Mouse (Mus musculus) embryo, embryonic 11 days (tissue): ENCODE measurements around the gene Sgta.
"Not testable (repeated sequence)": the region's sequence is repeated elsewhere in the genome, so short reads cannot be mapped to it uniquely, and the experiment has no call there.

ENCODE experiments used
- DNase-seq: peaks from one replicate; pipeline ENCODE4 v3.0.0-alpha.2; 2015

Gene Sgta

GRCm38 (mm10) chr10:81057406-81058130, 2.4 kb downstream of the Sgta start:
- no peak for DNase-seq

- not testable (repeated sequence) for DNase-seq
These were observed 4.1 kb downstream of the Sgta start for GRCm38 (mm10) chr10:81055802-81056340.

- DNase-seq = no peak
These were observed 4.8 kb downstream of the Sgta start for GRCm38 (mm10) chr10:81055169-81055568.

GRCm38 (mm10) chr10:81052577-81052976, 7.4 kb downstream of the Sgta start:
- no peak for DNase-seq

GRCm38 (mm10) chr10:81051133-81051532, 8.8 kb downstream of the Sgta start:
- no peak for DNase-seq

GRCm38 (mm10) chr10:81050645-81051044, 9.3 kb downstream of the Sgta start:
- DNase-seq = peak; percentile 31

- not testable (repeated sequence) for DNase-seq
These were observed 14.7 kb downstream of the Sgta start for GRCm38 (mm10) chr10:81045246-81045645.

GRCm38 (mm10) chr10:81041458-81042175, 18.4 kb downstream of the Sgta start:
- peak; percentile 80 for DNase-seq

GRCm38 (mm10) chr10:81036988-81037580, 22.9 kb downstream of the Sgta start, which contains the start of gene Slc39a3:
Slc39a3 (minus strand) TSS chr10:81037426.
- peak; percentile 99 for DNase-seq

GRCm38 (mm10) chr10:81036251-81036650, 23.7 kb downstream of the Sgta start:
- DNase-seq = peak; percentile 34

- no peak for DNase-seq
These were observed 26.4 kb downstream of the Sgta start for GRCm38 (mm10) chr10:81033586-81033985.

- DNase-seq = no peak
These were observed 30.9 kb downstream of the Sgta start for GRCm38 (mm10) chr10:81029031-81029430.

- DNase-seq = no peak
These were observed 31.8 kb downstream of the Sgta start for GRCm38 (mm10) chr10:81028219-81028618.

GRCm38 (mm10) chr10:81027331-81027730, 32.6 kb downstream of the Sgta start:
- no peak for DNase-seq

- DNase-seq = no peak
These were observed 33.1 kb downstream of the Sgta start for GRCm38 (mm10) chr10:81026857-81027256.

- no peak for DNase-seq
These were observed 34.2 kb downstream of the Sgta start, which contains the start of gene Diras1 for GRCm38 (mm10) chr10:81025639-81026275. Diras1 (minus strand) TSS chr10:81025662.

GRCm38 (mm10) chr10:81025047-81025621, 34.8 kb downstream of the Sgta start:
- DNase-seq = peak; percentile 9

- no peak for DNase-seq
These were observed 35.5 kb downstream of the Sgta start for GRCm38 (mm10) chr10:81024346-81024937.

- DNase-seq = no peak
These were observed 37.2 kb downstream of the Sgta start for GRCm38 (mm10) chr10:81022744-81023143.

- no peak for DNase-seq
These were observed 38.4 kb downstream of the Sgta start for GRCm38 (mm10) chr10:81021547-81022110.

GRCm38 (mm10) chr10:81020207-81020606, 39.8 kb downstream of the Sgta start:
- DNase-seq = no peak

GRCm38 (mm10) chr10:81019687-81020086, 40.3 kb downstream of the Sgta start:
- DNase-seq = no peak
